Mouse (Mus musculus): ENCODE measurements around the gene Crmp1.

Gene Crmp1

GRCm38 (mm10) chr5:37296717-37297116, 55.0 kb downstream of the Crmp1 start:
- no peak for DNase-seq (ENCODE audit: low spot score in 2 of 2)

GRCm38 (mm10) chr5:37298370-37298769, 56.6 kb downstream of the Crmp1 start:
- peak in 1 of 2 experiments; percentile 24 for DNase-seq (ENCODE audit: low spot score in 2 of 2)

- DNase-seq (ENCODE audit: low spot score in 2 of 2): no peak
These were observed 68.3 kb downstream of the Crmp1 start for GRCm38 (mm10) chr5:37310026-37310425.

GRCm38 (mm10) chr5:37312980-37313722, 71.4 kb downstream of the Crmp1 start:
- no peak for DNase-seq (ENCODE audit: low spot score in 2 of 2)

GRCm38 (mm10) chr5:37318715-37319114, 77.0 kb downstream of the Crmp1 start:
- DNase-seq (ENCODE audit: low spot score in 2 of 2): no peak

GRCm38 (mm10) chr5:37320174-37320573, 78.4 kb downstream of the Crmp1 start:
- DNase-seq (ENCODE audit: low spot score in 2 of 2): no peak

GRCm38 (mm10) chr5:37320761-37321160, 79.0 kb downstream of the Crmp1 start:
- DNase-seq (ENCODE audit: low spot score in 2 of 2): no peak

- DNase-seq (ENCODE audit: low spot score in 2 of 2): no peak
These were observed 84.9 kb downstream of the Crmp1 start for GRCm38 (mm10) chr5:37326675-37327074.

- DNase-seq (ENCODE audit: low spot score in 2 of 2): no peak
These were observed 88.9 kb downstream of the Crmp1 start for GRCm38 (mm10) chr5:37330449-37331132.

- DNase-seq (ENCODE audit: low spot score in 2 of 2): no peak
These were observed 89.4 kb downstream of the Crmp1 start for GRCm38 (mm10) chr5:37331133-37331505.

GRCm38 (mm10) chr5:37332066-37332465, 90.3 kb downstream of the Crmp1 start:
- DNase-seq (ENCODE audit: low spot score in 2 of 2): no peak

GRCm38 (mm10) chr5:37335061-37335460, 93.3 kb downstream of the Crmp1 start:
- no peak for DNase-seq (ENCODE audit: low spot score in 2 of 2)

- peak in 1 of 2 experiments; percentile 11 for DNase-seq (ENCODE audit: low spot score in 2 of 2)
These were observed 94.9 kb downstream of the Crmp1 start, which contains the start of gene Evc for GRCm38 (mm10) chr5:37336485-37337105. Gene Evc, minus strand, starts transcription at chr5:37336894.

- DNase-seq (ENCODE audit: low spot score in 2 of 2): no peak
These were observed 96.0 kb downstream of the Crmp1 start for GRCm38 (mm10) chr5:37337696-37338095.

GRCm38 (mm10) chr5:37338288-37338687, 96.5 kb downstream of the Crmp1 start, which contains the start of gene Evc2:
Gene Evc2, plus strand, starts transcription at chr5:37338499.
- no peak for DNase-seq (ENCODE audit: low spot score in 2 of 2)
